Mouse (Mus musculus) C2C12 (cell line): Measurements from ENCODE around the gene Rab8b. TPM values are rescaled to one million over a fixed set of nuclear protein-coding genes. Genes with fewer than 3 reads are reported as not detected.

Experiments
- H3K27me3 ChIP-seq: one replicate; pipeline ENCODE4 v1.6.1; 2011; ENCODE audit not compliant: control insufficient read depth, insufficient read depth, insufficient read length
- H3K36me3 ChIP-seq: one replicate; pipeline ENCODE4 v1.6.1; 2011; ENCODE audit not compliant: control insufficient read depth, insufficient read depth
- H3K4me3 ChIP-seq: one replicate; pipeline ENCODE4 v1.5.1; 2011; ENCODE audit warnings: mild to moderate bottlenecking, control low read depth; ENCODE audit not compliant: poor library complexity, insufficient read depth, severe bottlenecking
- H3K79me2 ChIP-seq: one replicate; pipeline ENCODE4 v1.6.1; 2011; ENCODE audit not compliant: control insufficient read depth, insufficient read depth
- H3K79me3 ChIP-seq: one replicate; pipeline ENCODE4 v1.6.1; 2011; ENCODE audit warnings: low read depth, control low read depth
- H3ac ChIP-seq: one replicate; pipeline ENCODE3; 2011; ENCODE audit warnings: low read depth; ENCODE audit not compliant: control insufficient read depth, insufficient read length
- CEBPB ChIP-seq: IDR thresholded peaks from one replicate; pipeline ENCODE4 v1.6.1; 2011; ENCODE audit warnings: low read depth, mild to moderate bottlenecking, control low read depth, moderate library complexity
- CTCF ChIP-seq: IDR thresholded peaks from one replicate; pipeline ENCODE4 v1.5.1; 2011; ENCODE audit not compliant: control insufficient read depth, insufficient read depth, insufficient read length
- FOSL1 ChIP-seq: IDR thresholded peaks from one replicate; pipeline ENCODE4 v1.8.0; 2011; ENCODE audit warnings: mild to moderate bottlenecking, low read length; ENCODE audit not compliant: poor library complexity, insufficient read depth, severe bottlenecking
- MAX ChIP-seq: IDR thresholded peaks from one replicate; pipeline ENCODE4 v1.6.1; 2011; ENCODE audit warnings: mild to moderate bottlenecking, control low read depth
- MYOD1 ChIP-seq: IDR thresholded peaks from one replicate; pipeline ENCODE4 v1.6.1; 2011; ENCODE audit warnings: low read depth; ENCODE audit not compliant: control insufficient read depth, insufficient read length
- MYOG ChIP-seq: IDR thresholded peaks from one replicate; pipeline ENCODE4 v1.6.1; 2011; ENCODE audit not compliant: control insufficient read depth, insufficient read length; ENCODE audit errors: extremely low read depth
- USF1 ChIP-seq: IDR thresholded peaks from one replicate; pipeline ENCODE4 v1.6.1; 2011; ENCODE audit warnings: low read depth, mild to moderate bottlenecking, control low read depth, moderate library complexity
- polyA plus RNA-seq: library from polyadenylated mRNA; unstranded; fragments of >200 nt; fragmentation: generic; extraction: Trizol; gene quantifications from one replicate; pipeline ENCODE4 v1.2.1, GENCODE M21; 2012; ENCODE audit warnings: missing spikeins

Gene Rab8b
- polyA plus RNA-seq, 1 experiment, result 4.1 TPM

DNA sequence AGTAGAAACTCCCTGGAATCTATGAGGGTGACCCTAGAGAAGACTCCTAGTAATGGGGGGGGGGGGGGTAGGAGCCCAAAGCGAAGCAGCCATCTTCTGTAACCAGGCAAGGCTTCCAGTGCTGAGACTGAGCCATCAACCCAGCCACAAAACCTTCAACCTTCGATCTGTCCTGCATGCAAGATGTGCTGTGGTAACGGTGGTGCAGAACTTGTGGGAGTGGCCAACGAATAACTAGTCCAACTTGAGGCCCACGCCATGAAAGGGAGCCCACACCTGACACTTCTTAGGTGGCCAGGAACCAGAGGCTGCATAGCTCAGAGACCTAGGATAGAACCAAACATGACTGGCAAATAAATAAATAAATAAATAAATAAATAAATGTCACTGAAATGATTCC is 8.8 kb downstream of the Rab8b start:
- Histone ChIP-seq H3K4me3 (no peak overlapping the region), H3K79me2 (peaks cover 56% of the 10 kb centered on the region), H3K27me3 (no peaks in the 10 kb centered on the region), H3K36me3 (no peaks in the 10 kb centered on the region), H3K79me3 (peaks cover 6% of the 10 kb centered on the region), H3ac (no peak overlapping the region)
- no peak for TF ChIP-seq CTCF
- no peak for TF ChIP-seq CEBPB
- no peak for TF ChIP-seq MAX
- no peak for TF ChIP-seq FOSL1
- TF ChIP-seq USF1, result no peak
- no peak for TF ChIP-seq MYOG
- TF ChIP-seq MYOD1, result no peak

DNA sequence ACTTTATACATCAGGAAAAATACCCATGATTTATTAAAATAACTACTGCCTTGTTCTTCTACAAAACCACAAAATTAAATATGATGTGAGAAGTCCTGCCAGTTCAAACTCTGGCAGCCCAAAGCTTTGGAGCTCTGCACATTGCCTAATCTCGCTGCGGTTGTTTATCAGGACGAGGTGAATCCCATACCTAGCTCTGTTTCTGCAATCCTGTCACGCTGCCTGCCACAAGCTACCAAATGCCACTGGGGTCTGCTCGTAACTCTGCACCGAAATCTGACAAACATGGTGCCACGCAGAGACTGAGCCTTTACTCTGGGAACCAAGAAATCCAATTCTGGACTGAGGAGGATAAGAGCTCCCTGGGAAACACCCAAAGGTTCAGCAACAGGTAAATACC is 9.6 kb downstream of the Rab8b start:
- TF ChIP-seq MYOD1 (no peak), USF1 (no peak), CEBPB (no peak), MAX (no peak), MYOG (no peak), FOSL1 (no peak), CTCF (no peak)
- Histone ChIP-seq H3ac (no peak overlapping the region), H3K4me3 (no peak overlapping the region), H3K79me3 (peaks cover 5% of the 10 kb centered on the region), H3K36me3 (no peaks in the 10 kb centered on the region), H3K27me3 (no peaks in the 10 kb centered on the region), H3K79me2 (peaks cover 48% of the 10 kb centered on the region)

GRCm38 (mm10) chr9:66907746-66908397 is 11.6 kb downstream of the Rab8b start:
- no peak for TF ChIP-seq CEBPB
- no peak for TF ChIP-seq FOSL1
- no peak for TF ChIP-seq MYOD1
- no peak for TF ChIP-seq MYOG
- no peak for TF ChIP-seq MAX
- no peak for TF ChIP-seq USF1
- TF ChIP-seq CTCF, result no peak

DNA sequence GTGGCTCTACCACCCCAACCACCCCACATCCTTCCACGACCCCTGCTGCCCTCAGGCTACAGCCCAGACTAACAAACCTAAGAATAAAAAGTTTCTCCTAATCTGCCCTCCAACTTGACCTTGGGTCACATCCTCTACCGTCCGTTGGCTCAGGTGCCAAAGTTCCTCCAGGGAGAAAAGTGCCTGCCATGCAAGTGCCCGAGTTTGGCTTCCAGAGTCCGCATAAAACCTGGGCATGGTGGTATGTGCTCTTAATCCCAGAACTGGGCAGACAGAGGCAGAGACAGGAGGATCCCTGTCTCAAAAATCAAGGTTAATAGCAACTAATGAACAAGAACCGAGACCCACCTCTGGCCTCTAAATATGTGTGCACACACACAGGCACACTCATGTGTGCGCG is 12.4 kb downstream of the Rab8b start:
- no peaks in the 10 kb centered on the region for H3K27me3 ChIP-seq
- TF ChIP-seq CTCF (no peak), MYOG (no peak), MYOD1 (no peak)
- H3ac ChIP-seq, result no peak overlapping the region
- H3K36me3 ChIP-seq, result no peaks in the 10 kb centered on the region
- peaks cover 34% of the 10 kb centered on the region for H3K79me2 ChIP-seq
- no peak overlapping the region for H3K4me3 ChIP-seq
- H3K79me3 ChIP-seq, result peaks cover 1% of the 10 kb centered on the region

More at GRCm38 (mm10) chr9:66907746-66908397, 11.6 kb downstream of the Rab8b start:
- peaks cover 2% of the 10 kb centered on the region for H3K79me3 ChIP-seq
- no peak overlapping the region for H3K4me3 ChIP-seq
- no peaks in the 10 kb centered on the region for H3K36me3 ChIP-seq
- H3K27me3 ChIP-seq, result no peaks in the 10 kb centered on the region
- H3K79me2 ChIP-seq, result peaks cover 37% of the 10 kb centered on the region
- H3ac ChIP-seq, result no peak overlapping the region

- H3ac ChIP-seq, result no peak overlapping the region
- TF ChIP-seq MYOG (no peak), MAX (no peak), CTCF (no peak), CEBPB (no peak), USF1 (no peak), FOSL1 (no peak), MYOD1 (no peak)
- H3K79me3 ChIP-seq, result peaks cover 1% of the 10 kb centered on the region
- H3K36me3 ChIP-seq, result no peaks in the 10 kb centered on the region
- peaks cover 22% of the 10 kb centered on the region for H3K79me2 ChIP-seq
- no peak overlapping the region for H3K4me3 ChIP-seq
- no peaks in the 10 kb centered on the region for H3K27me3 ChIP-seq
Observed at GRCm38 (mm10) chr9:66905990-66906389, 13.5 kb downstream of the Rab8b start.

DNA sequence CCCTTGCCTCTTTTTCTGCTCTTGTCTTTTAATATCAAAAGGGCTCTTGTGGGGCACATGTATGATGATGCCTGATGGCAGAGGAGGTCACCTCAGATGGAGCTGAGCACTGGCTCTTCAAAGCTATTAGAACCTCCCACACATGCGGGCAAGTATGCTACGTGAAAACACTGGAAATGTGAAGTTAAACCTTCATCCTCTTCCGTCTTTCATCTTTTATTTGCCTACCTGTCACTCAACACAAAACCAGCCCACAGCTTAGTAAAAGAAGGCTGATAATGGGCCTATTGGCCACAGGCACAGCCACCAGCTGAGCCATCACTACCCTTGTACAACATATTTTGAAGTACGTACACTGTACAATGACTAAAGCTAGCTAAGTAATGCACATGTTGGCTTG is 20.0 kb downstream of the Rab8b start:
- Histone ChIP-seq H3ac (no peak overlapping the region), H3K79me2 (no peaks in the 10 kb centered on the region), H3K4me3 (no peak overlapping the region), H3K79me3 (no peaks in the 10 kb centered on the region), H3K36me3 (no peaks in the 10 kb centered on the region), H3K27me3 (no peaks in the 10 kb centered on the region)
- no peak for TF ChIP-seq USF1
- TF ChIP-seq CEBPB, result no peak
- TF ChIP-seq MAX, result no peak
- no peak for TF ChIP-seq MYOG
- no peak for TF ChIP-seq CTCF
- TF ChIP-seq FOSL1, result no peak
- no peak for TF ChIP-seq MYOD1
